Mouse (Mus musculus): ENCODE data around the gene Cyp4a12b. TPM values are rescaled to one million over a fixed set of nuclear protein-coding genes. Genes with fewer than 3 reads are reported as not detected.

Gene Cyp4a12b
- total RNA-seq (2023), result not detected

DNA sequence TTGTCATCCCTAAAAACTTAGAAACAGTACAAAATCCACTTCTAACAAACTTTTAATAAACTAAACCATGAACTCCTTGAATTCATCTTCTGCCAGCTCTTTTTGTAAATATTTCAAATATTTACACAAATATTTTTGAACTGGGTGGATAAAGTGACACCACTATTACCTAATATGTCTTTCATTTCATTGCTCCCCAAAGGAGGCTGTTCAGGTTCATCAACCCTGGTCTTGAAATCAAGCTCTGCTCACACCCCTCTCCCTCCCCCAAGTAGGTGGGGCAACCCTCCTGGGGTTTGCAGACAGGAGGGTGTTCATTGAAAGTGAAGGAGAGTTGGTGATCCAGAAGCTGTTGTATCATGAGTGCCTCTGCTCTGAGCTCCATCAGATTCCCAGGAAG is at the start of gene Cyp4a12b:
Cyp4a12b (plus strand) TSS at position 301 of the 400 bp plus-strand sequence.

DNA sequence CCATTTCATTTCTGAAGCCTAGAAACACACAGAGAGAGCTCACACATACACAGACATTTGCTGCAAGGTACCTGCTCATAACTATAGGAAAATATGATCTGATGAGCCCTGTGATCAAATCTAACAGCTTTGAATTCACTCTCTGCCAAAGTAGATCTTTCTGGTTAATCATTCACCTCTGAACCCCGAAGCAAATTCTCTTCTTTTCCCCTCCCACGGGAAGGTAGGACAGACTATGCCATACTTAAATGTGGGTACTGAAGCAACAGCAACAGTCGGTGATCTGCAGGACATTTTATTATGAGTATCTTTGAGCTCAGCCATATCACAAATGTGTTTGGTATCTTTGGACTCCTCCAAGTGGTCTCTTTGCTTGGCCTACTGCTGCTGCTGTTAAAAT is 40.9 kb downstream of the Cyp4a12b start, which contains the start of gene Cyp4a30b:
Cyp4a30b (plus strand) TSS at position 301 of the 400 bp plus-strand sequence.

Other genes starting within 250 kb of the Cyp4a12b start
- gene Cyp4a29, start 169.5 kb upstream of the Cyp4a12b start, total RNA-seq (2023), result not detected
- gene Cyp4a12a, start 112.6 kb upstream of the Cyp4a12b start, total RNA-seq (2023), result not detected
- gene Cyp4a30b, start 41.0 kb downstream of the Cyp4a12b start, total RNA-seq (2023), result not detected
- not detected for gene Cyp4a14, start 84.5 kb downstream of the Cyp4a12b start, total RNA-seq (2023)
- not detected for gene Cyp4a10, start 106.6 kb downstream of the Cyp4a12b start, total RNA-seq (2023)
- gene Cyp4a31, start 152.0 kb downstream of the Cyp4a12b start, total RNA-seq (2023), result not detected
- gene Cyp4a32, start 189.3 kb downstream of the Cyp4a12b start, total RNA-seq (2023), result not detected
- gene Cyp4b1, start 236.1 kb downstream of the Cyp4a12b start, total RNA-seq (2023), result not detected